Mouse (Mus musculus): ENCODE results near the gene Inava. TPM values are rescaled to one million over a fixed set of nuclear protein-coding genes. Genes with fewer than 3 reads are reported as not detected.

Inava gene
- not detected for polyA plus RNA-seq (2017; shearing (Covaris generic))

GRCm38 (mm10) chr1:136233892-136234594 lies at the start of gene Inava:
Inava (minus strand) TSS chr1:136234264.

GRCm38 (mm10) chr1:136260635-136261238 lies 26.7 kb upstream of the Inava start, which contains the start of gene Gpr25:
Gpr25 (minus strand) TSS chr1:136260873.

GRCm38 (mm10) chr1:136212803-136213202 lies 21.3 kb downstream of the Inava start, which contains the start of gene Mroh3:
Mroh3 (minus strand) TSS chr1:136212828.

Other genes starting within 250 kb of the Inava start
- gene Igfn1, start 227.9 kb downstream of the Inava start, polyA plus RNA-seq (2017; shearing (Covaris generic)) = not detected
- 41.1 TPM for gene Tmem9, start 226.1 kb downstream of the Inava start, polyA plus RNA-seq (2017; shearing (Covaris generic))
- gene Ascl5, start 183.5 kb downstream of the Inava start, polyA plus RNA-seq (2017; shearing (Covaris generic)) = not detected
- gene Cacna1s, start 181.5 kb downstream of the Inava start, polyA plus RNA-seq (2017; shearing (Covaris generic)) = 6.3 TPM
- 38.0 TPM for gene Kif21b, start 102.9 kb downstream of the Inava start, polyA plus RNA-seq (2017; shearing (Covaris generic))
- not detected for gene Mroh3, start 21.4 kb downstream of the Inava start, polyA plus RNA-seq (2017; shearing (Covaris generic))
- gene Gpr25, start 26.6 kb upstream of the Inava start, polyA plus RNA-seq (2017; shearing (Covaris generic)) = not detected
- 2.6 TPM for gene Camsap2, start 111.8 kb upstream of the Inava start, polyA plus RNA-seq (2017; shearing (Covaris generic))
- 18.9 TPM for gene Ddx59, start 181.0 kb upstream of the Inava start, polyA plus RNA-seq (2017; shearing (Covaris generic))
- gene Kif14, start 232.1 kb upstream of the Inava start, polyA plus RNA-seq (2017; shearing (Covaris generic)) = 1.7 TPM

All from inflammation-experienced regulatory T-cells, adult 16 weeks (primary cell).